Mouse (Mus musculus): ENCODE data around the gene Mybph. TPM values are rescaled to one million over a fixed set of nuclear protein-coding genes. Genes with fewer than 3 reads are reported as not detected.

The Mybph gene
- polyA plus RNA-seq, 1 experiment from 2014 or later, result not detected

GRCm38 (mm10) chr1:134231270-134231669 is 38.0 kb downstream of the Mybph start:
- ATAC-seq (replicated peaks; ENCODE audit: low FRiP score, low TSS enrichment, low read depth) (no peak), DNase-seq (ENCODE audit: low spot score) (no peak)
- Histone ChIP-seq H3K4me1 (replicated peaks; ENCODE audit: control insufficient read depth, insufficient read depth, low read length) (peaks cover 8% of the 10 kb centered on the region), H3K36me3 (ENCODE audit: control insufficient read depth, insufficient read depth, low read length) (no peaks in the 10 kb centered on the region), H3K4me2 (ENCODE audit: low read length) (no peak overlapping the region), H3K27me3 (replicated peaks; ENCODE audit: control insufficient read depth, insufficient read depth, low read length) (peaks cover 32% of the 10 kb centered on the region), H3K9me3 (ENCODE audit: control insufficient read depth, low read length) (no peaks in the 10 kb centered on the region), H3K4me3 (ENCODE audit: low read depth, low read length) (no peak overlapping the region), H3K9ac (ENCODE audit: low read length) (no peak overlapping the region), H3K27ac (ENCODE audit: low read depth) (no peak overlapping the region)
- 89% methylated on average over 3 of the region's 3 CpGs for WGBS

GRCm38 (mm10) chr1:134231681-134232080 is 38.4 kb downstream of the Mybph start:
- H3K27me3 ChIP-seq (replicated peaks; ENCODE audit: control insufficient read depth, insufficient read depth, low read length), result peaks cover 36% of the 10 kb centered on the region

DNA sequence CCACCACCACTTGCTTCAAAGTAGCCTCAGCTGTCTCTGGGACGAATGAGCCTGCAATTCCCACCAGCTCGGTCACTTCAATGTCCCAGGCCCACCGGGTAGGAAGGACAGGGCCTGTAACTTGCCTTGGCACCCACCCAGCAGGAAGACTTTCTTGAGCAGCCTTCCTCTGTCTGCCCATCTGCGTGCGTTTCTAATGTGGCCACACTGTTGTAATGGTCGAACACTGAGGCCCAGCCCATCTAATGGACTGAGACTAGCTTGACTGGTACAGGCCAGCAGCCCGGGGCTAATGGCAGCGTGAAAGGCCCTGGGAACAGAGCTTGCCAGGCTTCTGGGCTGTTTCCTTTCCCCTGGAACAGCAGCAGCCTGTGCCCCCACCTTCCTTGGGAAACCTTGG is 39.1 kb downstream of the Mybph start:
- no peak overlapping the region for H3K4me2 ChIP-seq (ENCODE audit: low read length)
- no peaks in the 10 kb centered on the region for H3K36me3 ChIP-seq (ENCODE audit: control insufficient read depth, insufficient read depth, low read length)
- ATAC-seq (replicated peaks; ENCODE audit: low FRiP score, low TSS enrichment, low read depth), result no peak
- H3K4me3 ChIP-seq (ENCODE audit: low read depth, low read length), result no peak overlapping the region
- H3K9me3 ChIP-seq (ENCODE audit: control insufficient read depth, low read length), result no peaks in the 10 kb centered on the region
- WGBS, result 71% methylated on average over 8 of the region's 8 CpGs
- peaks cover 36% of the 10 kb centered on the region for H3K27me3 ChIP-seq (replicated peaks; ENCODE audit: control insufficient read depth, insufficient read depth, low read length)
- H3K9ac ChIP-seq (ENCODE audit: low read length), result no peak overlapping the region
- H3K27ac ChIP-seq (ENCODE audit: low read depth), result no peak overlapping the region
- no peak for DNase-seq (ENCODE audit: low spot score)
- H3K4me1 ChIP-seq (replicated peaks; ENCODE audit: control insufficient read depth, insufficient read depth, low read length), result peaks cover 8% of the 10 kb centered on the region

More at GRCm38 (mm10) chr1:134231681-134232080, 38.4 kb downstream of the Mybph start:
- H3K4me2 ChIP-seq (ENCODE audit: low read length), result no peak overlapping the region
- H3K36me3 ChIP-seq (ENCODE audit: control insufficient read depth, insufficient read depth, low read length), result no peaks in the 10 kb centered on the region
- no peak overlapping the region for H3K9ac ChIP-seq (ENCODE audit: low read length)
- H3K27ac ChIP-seq (ENCODE audit: low read depth), result no peak overlapping the region
- peaks cover 8% of the 10 kb centered on the region for H3K4me1 ChIP-seq (replicated peaks; ENCODE audit: control insufficient read depth, insufficient read depth, low read length)
- DNase-seq (ENCODE audit: low spot score), result no peak
- 76% methylated on average over 3 of the region's 3 CpGs for WGBS
- no peak overlapping the region for H3K4me3 ChIP-seq (ENCODE audit: low read depth, low read length)
- no peaks in the 10 kb centered on the region for H3K9me3 ChIP-seq (ENCODE audit: control insufficient read depth, low read length)
- no peak for ATAC-seq (replicated peaks; ENCODE audit: low FRiP score, low TSS enrichment, low read depth)

DNA sequence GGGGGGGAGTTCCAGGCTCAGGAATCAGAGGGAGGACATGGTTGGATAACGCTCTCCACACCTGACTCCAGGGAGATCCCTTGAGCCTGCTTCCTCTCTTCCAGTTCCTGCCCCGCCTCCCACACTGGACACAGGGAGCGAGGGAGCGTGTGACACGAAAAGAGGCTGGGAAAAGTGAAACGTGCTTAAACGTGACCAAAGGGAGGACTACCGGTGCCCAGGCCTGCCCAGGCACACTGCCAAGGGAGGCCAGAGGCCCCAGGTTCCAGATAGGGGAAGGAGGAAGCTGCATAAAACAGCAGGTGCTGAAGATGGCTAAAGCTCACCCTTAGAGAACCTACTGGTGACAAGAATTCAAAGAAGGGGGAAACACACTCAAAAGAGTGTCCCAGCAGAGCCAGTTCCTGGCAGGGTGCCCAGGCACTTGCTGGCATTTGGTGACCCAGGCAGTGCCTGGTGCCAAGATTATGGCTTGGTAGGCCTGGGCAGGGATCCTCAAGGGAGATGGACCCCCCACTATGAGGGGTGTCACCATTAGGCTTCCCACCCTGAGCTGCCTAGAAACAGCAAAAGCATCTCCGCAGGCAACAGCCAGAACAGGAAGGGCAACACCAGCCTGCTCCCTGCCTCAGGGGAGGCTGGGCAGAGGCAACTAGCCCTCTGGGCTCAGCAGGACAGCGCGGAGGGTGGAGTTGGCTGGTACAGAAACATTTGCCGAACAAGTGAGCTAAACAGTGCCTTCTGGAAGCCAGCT is 39.7 kb downstream of the Mybph start:
- Histone ChIP-seq H3K27ac (ENCODE audit: low read depth) (no peak overlapping the region), H3K4me2 (ENCODE audit: low read length) (no peak overlapping the region)
- no peak for DNase-seq (ENCODE audit: low spot score)

DNA sequence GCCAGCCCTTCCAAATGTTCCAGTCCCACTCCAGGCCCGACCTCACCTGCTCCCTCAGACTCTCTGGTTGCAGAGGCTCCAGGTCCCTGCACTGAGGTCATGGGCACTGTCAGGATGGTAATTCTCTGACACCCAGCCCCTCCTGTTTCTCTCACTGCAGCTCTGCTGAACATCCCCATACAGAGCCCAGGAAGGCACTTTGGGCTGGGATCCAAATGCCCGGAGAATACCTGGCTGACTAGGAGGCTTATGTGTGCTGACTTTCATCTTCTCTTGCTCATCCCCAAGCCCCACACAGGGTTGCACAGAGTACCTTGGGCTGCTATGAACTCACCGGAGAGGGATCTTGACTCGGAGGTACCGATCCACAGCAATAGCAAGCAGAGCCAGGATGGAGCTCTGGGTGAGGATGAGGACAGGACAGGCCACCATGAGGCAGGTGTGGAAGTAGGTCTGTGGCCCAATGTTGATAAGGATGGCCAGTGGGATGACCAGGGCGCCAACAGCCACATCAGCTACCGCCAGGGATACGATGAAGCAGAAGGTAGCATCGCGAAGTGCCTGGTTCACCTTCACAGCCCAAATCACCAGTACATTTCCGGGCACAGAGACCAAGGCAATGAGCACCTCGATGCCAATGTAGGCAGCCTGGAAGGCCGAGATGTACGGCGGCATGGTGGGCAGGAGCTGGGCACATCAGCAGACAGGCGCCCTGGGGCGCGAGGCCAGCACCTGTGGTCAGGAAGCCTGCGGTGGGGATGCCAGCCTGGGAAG is 40.6 kb downstream of the Mybph start:
- no peak overlapping the region for H3K9ac ChIP-seq (ENCODE audit: low read length)
- ATAC-seq (replicated peaks; ENCODE audit: low FRiP score, low TSS enrichment, low read depth), result no peak
- no peaks in the 10 kb centered on the region for H3K9me3 ChIP-seq (ENCODE audit: control insufficient read depth, low read length)

More for the DNA sequence above, 39.7 kb downstream of the Mybph start:
- Histone ChIP-seq H3K9ac (ENCODE audit: low read length) (no peak overlapping the region), H3K4me1 (replicated peaks; ENCODE audit: control insufficient read depth, insufficient read depth, low read length) (peaks cover 8% of the 10 kb centered on the region), H3K27me3 (replicated peaks; ENCODE audit: control insufficient read depth, insufficient read depth, low read length) (peaks cover 36% of the 10 kb centered on the region), H3K36me3 (ENCODE audit: control insufficient read depth, insufficient read depth, low read length) (no peaks in the 10 kb centered on the region), H3K4me3 (ENCODE audit: low read depth, low read length) (no peak overlapping the region), H3K9me3 (ENCODE audit: control insufficient read depth, low read length) (no peaks in the 10 kb centered on the region)
- 57% methylated on average over 12 of the region's 12 CpGs for WGBS
- no peak for ATAC-seq (replicated peaks; ENCODE audit: low FRiP score, low TSS enrichment, low read depth)

GRCm38 (mm10) chr1:134234455-134235390 is 41.5 kb downstream of the Mybph start:
- WGBS, result 1% methylated on average over 41 of the region's 41 CpGs
- Histone ChIP-seq H3K27ac (ENCODE audit: low read depth) (no peak overlapping the region), H3K9ac (ENCODE audit: low read length) (peak overlapping the region; percentile 38), H3K9me3 (ENCODE audit: control insufficient read depth, low read length) (no peaks in the 10 kb centered on the region), H3K27me3 (replicated peaks; ENCODE audit: control insufficient read depth, insufficient read depth, low read length) (peaks cover 36% of the 10 kb centered on the region), H3K4me3 (ENCODE audit: low read depth, low read length) (peak overlapping the region; percentile 44), H3K4me2 (ENCODE audit: low read length) (peak overlapping the region; percentile 95), H3K36me3 (ENCODE audit: control insufficient read depth, insufficient read depth, low read length) (no peaks in the 10 kb centered on the region), H3K4me1 (replicated peaks; ENCODE audit: control insufficient read depth, insufficient read depth, low read length) (peaks cover 8% of the 10 kb centered on the region)
- no peak for DNase-seq (ENCODE audit: low spot score)
- ATAC-seq (replicated peaks; ENCODE audit: low FRiP score, low TSS enrichment, low read depth), result peak; percentile 40; the same call in 1 of the 2 replicates

More for the DNA sequence above, 40.6 kb downstream of the Mybph start:
- no peak for DNase-seq (ENCODE audit: low spot score)
- Histone ChIP-seq H3K36me3 (ENCODE audit: control insufficient read depth, insufficient read depth, low read length) (no peaks in the 10 kb centered on the region), H3K27me3 (replicated peaks; ENCODE audit: control insufficient read depth, insufficient read depth, low read length) (peaks cover 36% of the 10 kb centered on the region), H3K4me1 (replicated peaks; ENCODE audit: control insufficient read depth, insufficient read depth, low read length) (peaks cover 8% of the 10 kb centered on the region), H3K4me2 (ENCODE audit: low read length) (peak overlapping the region; percentile 95; the same call in 1 of the 2 replicates), H3K27ac (ENCODE audit: low read depth) (no peak overlapping the region), H3K4me3 (ENCODE audit: low read depth, low read length) (no peak overlapping the region)
- 53% methylated on average over 19 of the region's 19 CpGs for WGBS

DNA sequence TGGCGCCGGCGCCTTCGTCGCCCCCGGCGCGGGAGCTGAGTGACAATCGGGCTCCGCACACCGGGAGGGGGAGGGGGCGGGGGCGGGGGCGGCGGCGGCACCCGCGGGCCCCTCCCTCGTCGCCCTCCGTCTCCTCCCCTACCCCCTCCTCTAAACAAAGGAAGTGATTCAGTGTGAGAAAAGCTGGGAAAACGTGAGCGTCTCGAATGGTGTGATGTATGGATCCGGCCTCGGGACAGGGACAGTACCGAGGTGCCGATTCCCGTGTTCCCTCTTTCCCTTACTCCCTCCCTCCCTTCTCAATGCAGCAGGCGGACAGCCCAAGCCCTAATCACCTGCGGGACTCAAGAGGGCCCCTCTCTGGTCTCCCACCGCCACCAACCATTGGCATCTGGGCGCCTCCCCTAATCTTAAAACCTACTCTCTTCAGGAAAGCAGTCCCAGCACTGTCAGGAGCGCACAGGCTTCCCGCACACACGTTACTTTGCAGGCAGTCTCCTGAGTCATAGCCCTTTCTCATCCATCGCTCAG is 42.2 kb downstream of the Mybph start, which contains the start of gene Adora1:
TSS of gene Adora1 (minus strand) at position 41 of the 531 bp plus-strand sequence.
- H3K4me3 ChIP-seq (ENCODE audit: low read depth, low read length), result peak within 1 kb of the TSS; percentile 44
- peak within 1 kb of the TSS; percentile 38 for H3K9ac ChIP-seq (ENCODE audit: low read length)
- no peak for DNase-seq (ENCODE audit: low spot score)
- peaks cover 36% of the 10 kb centered on the region for H3K27me3 ChIP-seq (replicated peaks; ENCODE audit: control insufficient read depth, insufficient read depth, low read length)
- peak within 1 kb of the TSS; percentile 95 for H3K4me2 ChIP-seq (ENCODE audit: low read length)
- peaks cover 8% of the 10 kb centered on the region for H3K4me1 ChIP-seq (replicated peaks; ENCODE audit: control insufficient read depth, insufficient read depth, low read length)
- H3K27ac ChIP-seq (ENCODE audit: low read depth), result no peak within 1 kb of the TSS
- H3K9me3 ChIP-seq (ENCODE audit: control insufficient read depth, low read length), result no peaks in the 10 kb centered on the region
- no peaks in the 10 kb centered on the region for H3K36me3 ChIP-seq (ENCODE audit: control insufficient read depth, insufficient read depth, low read length)
- 1% methylated on average over 36 of the region's 37 CpGs for WGBS
- peak; percentile 26; the same call in 1 of the 2 replicates for ATAC-seq (replicated peaks; ENCODE audit: low FRiP score, low TSS enrichment, low read depth)

- Histone ChIP-seq H3K4me2 (ENCODE audit: low read length) (0 out of 2 replicates have a peak overlapping the region, but pooled peaks have one; percentile 95), H3K9ac (ENCODE audit: low read length) (no peak overlapping the region), H3K27me3 (replicated peaks; ENCODE audit: control insufficient read depth, insufficient read depth, low read length) (peaks cover 36% of the 10 kb centered on the region), H3K27ac (ENCODE audit: low read depth) (no peak overlapping the region), H3K36me3 (ENCODE audit: control insufficient read depth, insufficient read depth, low read length) (no peaks in the 10 kb centered on the region), H3K4me1 (replicated peaks; ENCODE audit: control insufficient read depth, insufficient read depth, low read length) (peaks cover 8% of the 10 kb centered on the region), H3K4me3 (ENCODE audit: low read depth, low read length) (no peak overlapping the region), H3K9me3 (ENCODE audit: control insufficient read depth, low read length) (no peaks in the 10 kb centered on the region)
- WGBS, result 40% methylated on average over 3 of the region's 3 CpGs
- DNase-seq (ENCODE audit: low spot score) (no peak), ATAC-seq (replicated peaks; ENCODE audit: low FRiP score, low TSS enrichment, low read depth) (no peak)
These were observed 42.9 kb downstream of the Mybph start for GRCm38 (mm10) chr1:134236142-134236541.

Measured in intestine, embryonic 14.5 days (tissue).